Mouse (Mus musculus) cerebellum, adult 2 months (tissue): Measurements from ENCODE around the gene Alkbh3. TPM values are rescaled to one million over a fixed set of nuclear protein-coding genes. Genes with fewer than 3 reads are reported as not detected.
A peak's percentile ranks its signal among the peaks of the same experiment; 100 is the strongest.

Experiments used
- DNase-seq, 2 experiments: peaks; one replicate each; pipeline ENCODE4 v3.0.0; 2021
- H3K27ac ChIP-seq: fragments of 200-500 bp; 2 replicates; pipeline ENCODE4 v1.5.1; 2012; ENCODE audit warnings: low read length, control low read depth, inconsistent platforms; ENCODE audit not compliant: insufficient read depth
- H3K27me3 ChIP-seq: fragments of 200-500 bp; 2 replicates; pipeline ENCODE4 v1.6.1; 2012; ENCODE audit warnings: inconsistent platforms, mild to moderate bottlenecking, low read length, moderate library complexity; ENCODE audit not compliant: control insufficient read depth, insufficient read depth
- H3K4me1 ChIP-seq: fragments of 200-500 bp; 2 replicates; pipeline ENCODE4 v1.6.1; 2011; ENCODE audit warnings: low read length; ENCODE audit not compliant: control insufficient read depth, insufficient read depth
- H3K4me3 ChIP-seq: fragments of 200-500 bp; replicated peaks from 2 replicates; pipeline ENCODE3; 2011; ENCODE audit warnings: mild to moderate bottlenecking, low read depth, low read length, control low read depth; ENCODE audit not compliant: insufficient read depth
- CTCF ChIP-seq: fragments of 200-500 bp; IDR thresholded peaks from 2 replicates; pipeline ENCODE4 v1.5.1; 2011; ENCODE audit warnings: low read depth, mild to moderate bottlenecking, control low read depth, low read length, moderate library complexity, borderline replicate concordance; ENCODE audit not compliant: insufficient read depth
- POLR2A ChIP-seq: fragments of 200-500 bp; IDR thresholded peaks from 2 replicates; pipeline ENCODE4 v1.6.1; 2011; ENCODE audit warnings: low read length, control low read depth, borderline replicate concordance; ENCODE audit not compliant: insufficient read depth
- WGBS: fragments of 180-500 bp; shearing (Covaris S2); methylation state at CpG from one replicate; pipeline ENCODE4 v1.1.7; 2018; 5-methylcytosine and 5-hydroxymethylcytosine counted together
- polyA plus RNA-seq: library from polyadenylated mRNA; depleted of rRNA; stranded (reverse); fragments of >200 nt; gene quantifications from 2 replicates; pipeline ENCODE4 v1.2.3, GENCODE M21; 2012; rRNA removed

Alkbh3 gene
- 52.7 and 54.5 TPM in 2 replicates for polyA plus RNA-seq

DNA sequence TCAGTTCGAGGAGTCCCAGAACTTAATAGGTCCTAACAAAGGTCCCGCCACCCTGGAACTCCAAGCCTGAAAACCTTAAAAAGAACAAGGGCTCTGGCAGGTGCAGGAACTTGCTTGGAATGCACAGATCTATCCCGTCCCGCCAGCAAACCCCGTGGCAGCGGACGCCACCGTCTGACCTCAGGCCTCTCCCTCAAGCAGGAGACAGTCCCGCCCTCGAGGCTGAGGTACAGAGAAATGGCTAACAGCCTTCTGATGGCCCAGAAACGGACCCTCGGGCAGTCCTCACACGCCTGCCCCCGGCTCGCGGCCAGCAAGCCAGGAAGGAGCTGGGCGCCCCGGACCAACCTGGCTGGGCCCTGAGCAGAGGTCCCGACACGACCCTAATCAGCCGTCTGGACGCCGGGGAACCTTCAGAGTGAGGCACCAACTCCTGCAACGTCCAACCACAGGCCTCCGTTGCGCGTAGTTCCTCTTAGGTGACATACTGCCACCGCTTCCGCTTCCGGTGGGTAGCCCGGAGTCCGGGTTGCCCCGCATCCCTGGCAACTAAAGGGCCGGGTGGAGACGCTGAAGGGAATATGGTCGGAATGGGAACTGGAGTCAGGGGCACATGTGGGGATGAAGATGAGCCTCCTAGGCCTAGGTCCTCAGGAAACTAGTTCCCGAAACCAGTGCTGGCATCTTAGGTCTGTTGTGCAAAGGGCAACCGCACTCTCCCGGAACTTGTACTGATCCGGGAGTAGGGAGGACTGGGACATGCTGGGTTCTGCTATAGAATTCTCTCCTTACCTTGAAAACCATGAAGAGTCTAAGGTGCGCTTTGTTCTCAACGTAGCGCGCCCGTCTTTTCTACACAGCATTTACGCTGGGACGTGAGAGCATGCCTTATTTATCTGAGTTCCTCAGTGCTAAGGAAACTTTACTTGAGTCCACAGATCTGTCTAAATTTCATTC, at the start of gene Alkbh3:
TSS of gene Alkbh3 (minus strand) at position 473 of the 957 bp plus-strand sequence.
- DNase-seq = peak; percentile 92 to 96
- 4% methylated on average over 47 of the region's 47 CpGs for WGBS
- peak; percentile 59 for TF ChIP-seq POLR2A
- no peak for TF ChIP-seq CTCF
- no peaks in the 10 kb centered on the region for H3K27me3 ChIP-seq
- H3K27ac ChIP-seq = peak within 1 kb of the TSS; percentile 58; the same call in 1 of the 2 replicates
- peak within 1 kb of the TSS; percentile 88 for H3K4me3 ChIP-seq
- H3K4me1 ChIP-seq = no peaks in the 10 kb centered on the region

DNA sequence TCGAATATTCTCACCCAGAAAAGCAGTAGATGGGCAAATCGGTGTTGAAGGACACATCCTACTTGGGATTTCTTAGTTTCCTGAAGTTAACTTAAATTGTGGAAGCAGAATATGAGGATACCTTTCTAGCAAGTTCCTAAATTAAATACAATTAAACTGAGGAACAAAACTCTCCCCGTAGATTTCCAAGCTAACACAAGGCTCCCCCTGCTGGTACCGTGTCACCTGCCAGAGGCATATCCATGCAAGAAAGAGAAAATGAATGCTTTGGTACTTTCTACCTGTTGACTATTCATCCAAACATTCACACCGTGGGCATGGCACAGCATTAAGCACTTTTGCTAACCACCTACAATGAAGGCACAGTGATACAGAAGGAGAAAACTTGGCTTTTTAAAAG, 48.9 kb upstream of the Alkbh3 start:
- Histone ChIP-seq H3K4me1 (no peaks in the 10 kb centered on the region), H3K27me3 (no peaks in the 10 kb centered on the region), H3K4me3 (no peak overlapping the region), H3K27ac (no peak overlapping the region)
- TF ChIP-seq CTCF (peak; percentile 37; the same call in 1 of the 2 replicates), POLR2A (no peak)
- DNase-seq = no peak
- WGBS = 74% methylated on average over 5 of the region's 5 CpGs

DNA sequence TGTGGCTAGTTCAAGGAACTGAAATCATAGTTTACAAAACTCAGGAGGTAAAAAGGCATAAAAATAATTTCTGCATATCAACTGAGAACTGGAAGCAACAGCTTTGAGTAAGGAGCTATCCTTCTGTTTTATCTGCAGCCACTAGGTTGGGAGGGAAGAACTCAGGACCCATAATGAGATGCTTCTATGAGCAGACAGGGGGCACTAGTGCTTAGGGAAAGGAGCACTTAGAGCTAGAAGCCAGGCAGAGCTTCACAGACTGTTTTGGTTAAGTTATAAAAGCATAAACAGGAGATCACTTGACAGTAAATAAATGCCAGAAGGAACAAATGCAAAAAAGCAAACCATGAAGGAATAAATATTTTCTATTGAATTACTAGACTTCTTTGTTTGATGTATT, 44.2 kb upstream of the Alkbh3 start:
- Histone ChIP-seq H3K27ac (no peak overlapping the region), H3K27me3 (no peaks in the 10 kb centered on the region), H3K4me3 (no peak overlapping the region), H3K4me1 (no peaks in the 10 kb centered on the region; the same call in 1 of the 2 replicates)
- DNase-seq = peak; percentile 41 to 70
- TF ChIP-seq CTCF (peak; percentile 74), POLR2A (no peak)

DNA sequence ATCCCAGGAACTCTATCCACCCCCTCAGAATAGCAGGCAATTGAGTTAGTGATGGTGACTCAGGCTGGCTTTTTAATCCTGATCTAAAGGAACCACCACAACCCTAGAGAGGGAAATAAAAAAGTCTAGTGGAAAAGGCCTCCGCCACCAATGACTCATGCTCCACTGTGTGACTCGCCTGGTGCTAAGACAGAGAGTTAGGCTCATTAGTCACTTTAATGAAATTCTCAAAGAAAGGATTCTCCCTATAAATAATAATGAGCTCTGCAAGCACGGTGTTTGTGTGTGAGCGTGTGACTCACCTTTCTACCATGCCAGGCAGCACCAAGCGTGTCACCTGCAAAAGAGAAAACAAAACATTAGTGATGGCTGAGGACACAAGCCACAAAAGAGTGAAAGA, 41.3 kb upstream of the Alkbh3 start:
- TF ChIP-seq POLR2A = no peak
- Histone ChIP-seq H3K27ac (no peak overlapping the region), H3K4me1 (no peaks in the 10 kb centered on the region; the same call in 1 of the 2 replicates), H3K27me3 (no peaks in the 10 kb centered on the region), H3K4me3 (no peak overlapping the region)
- DNase-seq = no peak
- WGBS = 78% methylated on average over 5 of the region's 5 CpGs

DNA sequence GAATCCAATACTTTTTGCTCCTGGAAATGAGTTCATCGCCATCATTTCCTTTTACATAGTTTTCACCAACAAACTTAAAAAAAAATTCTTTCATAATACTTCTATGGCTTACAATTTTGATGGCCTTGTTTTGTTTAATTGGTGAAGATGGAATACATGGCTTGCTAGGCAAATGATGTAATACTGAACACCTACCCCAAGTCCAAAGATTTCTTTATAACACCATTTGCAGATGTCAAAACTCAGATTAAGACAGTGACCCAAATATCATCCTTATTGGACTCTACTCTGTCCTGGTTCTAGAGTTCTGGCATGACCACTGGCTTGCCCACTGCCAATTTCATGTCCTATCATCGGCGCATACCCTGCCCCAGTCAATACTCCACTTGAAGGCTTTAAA, 40.3 kb upstream of the Alkbh3 start:
- H3K4me3 ChIP-seq = no peak overlapping the region
- H3K27ac ChIP-seq = no peak overlapping the region
- DNase-seq = no peak
- TF ChIP-seq POLR2A = no peak
- no peak for TF ChIP-seq CTCF
- no peaks in the 10 kb centered on the region for H3K27me3 ChIP-seq
- WGBS = 97% methylated on average over 3 of the region's 3 CpGs
- no peaks in the 10 kb centered on the region; the same call in 1 of the 2 replicates for H3K4me1 ChIP-seq

DNA sequence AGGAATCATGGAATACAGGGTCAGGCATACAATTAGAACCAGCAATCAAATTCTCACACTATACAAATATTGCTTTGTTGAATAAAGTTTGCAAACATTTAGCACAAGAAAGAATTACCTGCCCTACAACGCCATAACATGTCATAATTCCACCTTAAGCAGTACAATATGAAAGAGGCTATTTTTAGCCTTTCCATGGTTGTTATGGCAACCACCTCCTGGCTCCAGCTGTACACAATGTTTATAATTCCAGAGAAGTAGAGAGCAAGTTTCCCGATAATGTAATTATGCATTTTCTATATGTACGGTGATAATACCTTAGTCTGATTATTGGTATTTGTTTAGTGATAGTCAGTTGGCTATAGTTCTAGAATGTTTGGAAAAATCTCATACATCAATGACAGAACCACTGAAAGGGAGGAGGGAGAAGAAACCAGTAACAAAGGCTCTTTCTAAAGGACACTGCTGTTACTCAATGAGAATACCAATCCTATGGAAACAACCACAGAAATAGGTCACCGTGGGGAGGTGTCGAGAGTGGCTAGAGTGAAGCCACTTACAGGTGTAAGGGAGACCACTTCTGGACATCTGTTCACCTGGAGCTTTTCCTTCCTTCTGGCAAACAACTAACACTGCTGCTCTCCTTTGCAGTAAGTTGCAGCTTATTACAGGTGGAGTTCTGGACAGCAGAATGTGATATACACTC, 39.0 kb upstream of the Alkbh3 start:
- TF ChIP-seq CTCF = no peak
- TF ChIP-seq POLR2A = no peak
- 57% methylated on average over 5 of the region's 5 CpGs for WGBS
- no peak for DNase-seq
- no peaks in the 10 kb centered on the region for H3K27me3 ChIP-seq
- no peak overlapping the region for H3K4me3 ChIP-seq
- no peak overlapping the region for H3K27ac ChIP-seq
- H3K4me1 ChIP-seq = peaks cover 3% of the 10 kb centered on the region; the same call in 1 of the 2 replicates

DNA sequence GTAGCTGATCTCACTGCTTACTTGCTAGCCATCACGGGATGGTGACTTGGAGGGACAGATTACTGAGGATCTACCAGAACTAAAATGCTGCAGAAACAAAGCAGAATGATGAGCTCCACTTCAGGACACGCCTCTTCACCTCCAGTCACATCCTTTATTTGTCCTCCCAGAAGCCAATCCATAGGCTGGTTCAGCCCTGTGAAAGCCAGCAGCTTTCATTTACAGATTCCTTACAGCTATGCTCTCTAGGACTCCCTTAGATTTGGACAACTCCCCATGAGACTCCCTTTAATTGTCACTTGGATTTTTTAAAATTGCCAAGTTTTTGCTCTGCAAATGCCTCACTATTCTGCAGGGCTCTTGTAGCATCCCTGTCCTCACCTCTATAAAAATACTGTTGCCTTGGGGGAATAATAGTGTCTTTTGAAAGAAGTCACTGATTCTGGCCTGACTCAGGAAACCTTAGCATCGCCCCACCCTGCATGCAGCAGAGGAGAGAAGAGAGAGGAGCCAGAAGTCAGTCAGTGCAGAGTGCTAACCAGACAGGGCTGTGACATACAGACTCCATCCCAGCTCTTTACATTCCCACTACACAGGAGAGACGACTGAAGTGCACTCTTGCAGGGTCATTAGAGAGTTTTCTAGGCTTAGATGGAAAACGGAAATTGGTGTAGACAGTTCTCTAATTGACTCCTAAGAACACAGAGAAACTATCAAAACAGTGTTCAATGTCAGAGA, 38.3 kb upstream of the Alkbh3 start:
- no peaks in the 10 kb centered on the region for H3K27me3 ChIP-seq
- no peak overlapping the region for H3K4me3 ChIP-seq
- H3K27ac ChIP-seq = no peak overlapping the region
- WGBS = 63% methylated on average over 5 of the region's 5 CpGs
- no peak for TF ChIP-seq CTCF
- TF ChIP-seq POLR2A = no peak
- H3K4me1 ChIP-seq = peaks cover 3% of the 10 kb centered on the region; the same call in 1 of the 2 replicates
- no peak for DNase-seq
